Mouse (Mus musculus): ENCODE measurements at regions not wholly inside any gene's neighbourhood (a gene's known extent, or its start where the extent isn't known, plus 50 kb on each side); places are given as distances from the start of the nearest gene placed in this dataset.

DNA sequence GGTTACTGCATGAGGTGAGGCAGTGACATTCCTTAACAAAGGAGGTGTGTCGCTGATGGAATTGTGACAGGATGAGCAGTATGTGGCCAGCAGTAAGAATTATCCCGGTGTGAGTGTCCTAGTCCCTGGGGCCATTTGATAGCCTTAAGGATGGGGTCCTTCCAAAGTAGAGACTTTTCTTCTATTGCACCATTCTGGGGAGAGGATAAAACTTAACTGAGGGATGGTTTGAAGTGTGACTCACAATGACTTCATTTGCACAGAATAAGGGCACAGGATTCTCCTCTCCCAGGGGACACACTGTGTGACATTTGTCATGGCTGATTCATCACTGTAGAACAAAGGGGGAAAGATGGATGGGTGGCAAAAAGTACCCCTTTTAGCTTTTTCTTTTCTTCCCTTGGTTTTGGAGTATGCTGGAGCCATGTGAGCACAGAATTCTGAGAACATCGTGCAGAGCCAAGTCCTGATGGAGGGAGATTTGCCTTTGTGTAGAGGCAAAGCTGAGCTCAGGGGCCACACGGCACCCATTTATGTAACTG, 63.6 kb upstream of the Gpr12 start:
- Histone ChIP-seq H3K4me3 (ENCODE audit: low read depth, low read length) (no peak overlapping the region), H3K9me3 (ENCODE audit: control insufficient read depth, low read length) (no peaks in the 10 kb centered on the region), H3K27me3 (replicated peaks; ENCODE audit: control insufficient read depth, insufficient read depth, low read length) (no peaks in the 10 kb centered on the region), H3K27ac (ENCODE audit: low read depth, low read length) (no peak overlapping the region), H3K4me1 (replicated peaks; ENCODE audit: control insufficient read depth, insufficient read depth, low read length) (no peaks in the 10 kb centered on the region), H3K36me3 (ENCODE audit: control insufficient read depth, insufficient read depth, low read length) (no peaks in the 10 kb centered on the region), H3K4me2 (no peak overlapping the region), H3K9ac (ENCODE audit: low read depth, low read length) (no peak overlapping the region)
- ATAC-seq (replicated peaks; ENCODE audit: low FRiP score) (no peak), DNase-seq (ENCODE audit: low spot score) (no peak)
- WGBS = 72% methylated on average over 4 of the region's 4 CpGs

DNA sequence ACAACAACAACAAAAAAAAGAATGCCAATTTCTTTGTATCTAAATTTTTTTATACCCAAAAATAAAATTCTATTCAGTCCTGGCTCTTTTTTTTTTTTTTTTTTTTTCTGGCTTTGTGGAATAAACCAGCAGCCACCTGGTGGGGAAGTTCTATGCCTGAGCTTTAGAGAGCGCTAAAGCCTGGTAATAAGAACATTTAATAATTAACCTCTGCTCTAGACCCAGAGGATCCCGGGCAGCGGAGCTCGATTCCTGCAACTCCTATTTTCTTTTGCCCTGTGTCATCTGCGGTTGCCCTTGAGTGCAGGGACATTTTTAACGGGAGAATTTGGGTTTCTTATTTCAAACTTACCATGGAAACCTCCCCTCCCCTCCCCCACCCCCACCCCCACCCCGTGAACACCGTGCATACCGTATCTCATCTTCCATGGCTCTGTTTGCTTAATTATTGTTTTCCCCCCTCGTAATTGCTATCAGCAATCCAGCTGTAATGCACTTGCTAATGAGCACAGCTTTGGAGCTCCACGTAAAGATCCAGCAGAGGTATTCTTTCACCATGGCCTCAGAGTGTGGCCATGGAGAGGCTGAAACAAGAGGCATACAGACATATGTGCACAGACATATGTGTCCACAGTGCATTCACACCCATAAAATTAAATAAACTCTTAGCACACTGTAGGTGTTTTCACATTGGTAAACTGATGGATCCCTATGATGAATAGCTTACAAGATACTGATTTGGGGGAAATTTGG, 62.8 kb upstream of the Gpr12 start:
- Histone ChIP-seq H3K27ac (ENCODE audit: low read depth, low read length) (no peak overlapping the region), H3K9me3 (ENCODE audit: control insufficient read depth, low read length) (no peaks in the 10 kb centered on the region), H3K27me3 (replicated peaks; ENCODE audit: control insufficient read depth, insufficient read depth, low read length) (no peaks in the 10 kb centered on the region), H3K36me3 (ENCODE audit: control insufficient read depth, insufficient read depth, low read length) (no peaks in the 10 kb centered on the region), H3K4me2 (no peak overlapping the region), H3K4me3 (ENCODE audit: low read depth, low read length) (no peak overlapping the region), H3K4me1 (replicated peaks; ENCODE audit: control insufficient read depth, insufficient read depth, low read length) (no peaks in the 10 kb centered on the region), H3K9ac (ENCODE audit: low read depth, low read length) (no peak overlapping the region)
- DNase-seq (ENCODE audit: low spot score) (no peak), ATAC-seq (replicated peaks; ENCODE audit: low FRiP score) (no peak)
- 64% methylated on average over 11 of the region's 11 CpGs for WGBS

DNA sequence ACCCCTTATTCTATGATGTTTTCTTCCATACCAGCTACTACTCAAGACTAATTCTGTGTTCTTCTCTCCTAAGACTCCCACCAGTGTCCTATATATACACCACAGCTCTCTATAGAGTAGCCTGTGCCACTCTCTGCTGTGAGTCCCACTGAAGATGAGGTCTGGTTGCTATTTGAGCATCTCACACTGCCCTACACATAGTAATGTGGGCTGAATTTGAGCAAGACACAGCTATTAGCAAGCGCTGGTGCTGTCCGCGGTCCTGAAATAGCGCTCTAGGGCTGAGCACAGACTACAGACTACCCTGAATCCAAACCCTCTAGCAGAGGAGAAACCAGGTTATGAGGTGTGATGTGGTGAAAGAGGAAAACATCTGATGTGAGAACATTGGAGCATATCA, 59.5 kb upstream of the Gpr12 start:
- ATAC-seq (replicated peaks; ENCODE audit: low FRiP score) (peak; percentile 54; the same call in 1 of the 2 replicates), DNase-seq (ENCODE audit: low spot score) (peak; percentile 71)
- H3K27me3 ChIP-seq (replicated peaks; ENCODE audit: control insufficient read depth, insufficient read depth, low read length) = no peaks in the 10 kb centered on the region
- H3K27ac ChIP-seq (ENCODE audit: low read depth, low read length) = no peak overlapping the region
- H3K9me3 ChIP-seq (ENCODE audit: control insufficient read depth, low read length) = no peaks in the 10 kb centered on the region
- H3K9ac ChIP-seq (ENCODE audit: low read depth, low read length) = no peak overlapping the region
- WGBS = 1% methylated on average over 4 of the region's 4 CpGs
- H3K36me3 ChIP-seq (ENCODE audit: control insufficient read depth, insufficient read depth, low read length) = no peaks in the 10 kb centered on the region
- no peaks in the 10 kb centered on the region for H3K4me1 ChIP-seq (replicated peaks; ENCODE audit: control insufficient read depth, insufficient read depth, low read length)
- no peak overlapping the region for H3K4me3 ChIP-seq (ENCODE audit: low read depth, low read length)
- no peak overlapping the region for H3K4me2 ChIP-seq

DNA sequence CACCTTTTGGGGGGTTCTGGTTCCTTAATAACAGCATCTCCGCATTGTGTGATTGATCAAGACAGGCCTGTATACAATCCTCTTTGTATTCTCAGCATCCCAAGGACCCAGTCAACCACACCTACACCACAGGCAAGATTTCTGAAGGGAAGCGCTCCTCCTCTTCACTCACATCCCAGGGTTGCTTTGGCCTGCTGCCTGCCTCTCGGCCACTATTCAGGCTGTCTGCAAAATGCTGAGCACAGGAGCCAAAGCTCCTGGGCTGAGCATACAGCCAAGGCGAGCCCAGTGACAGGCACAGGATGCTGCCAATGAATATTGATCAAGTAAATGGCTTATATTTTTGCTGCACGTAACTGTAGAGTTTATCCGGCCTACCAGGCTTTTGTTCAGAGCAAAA, 56.9 kb upstream of the Gpr12 start:
- Histone ChIP-seq H3K9ac (ENCODE audit: low read depth, low read length) (no peak overlapping the region), H3K27me3 (replicated peaks; ENCODE audit: control insufficient read depth, insufficient read depth, low read length) (no peaks in the 10 kb centered on the region), H3K9me3 (ENCODE audit: control insufficient read depth, low read length) (peaks cover 4% of the 10 kb centered on the region), H3K4me1 (replicated peaks; ENCODE audit: control insufficient read depth, insufficient read depth, low read length) (no peaks in the 10 kb centered on the region), H3K36me3 (ENCODE audit: control insufficient read depth, insufficient read depth, low read length) (no peaks in the 10 kb centered on the region), H3K27ac (ENCODE audit: low read depth, low read length) (no peak overlapping the region), H3K4me2 (no peak overlapping the region), H3K4me3 (ENCODE audit: low read depth, low read length) (no peak overlapping the region)
- DNase-seq (ENCODE audit: low spot score) (no peak), ATAC-seq (replicated peaks; ENCODE audit: low FRiP score) (no peak)
- WGBS = 77% methylated on average over 6 of the region's 6 CpGs

DNA sequence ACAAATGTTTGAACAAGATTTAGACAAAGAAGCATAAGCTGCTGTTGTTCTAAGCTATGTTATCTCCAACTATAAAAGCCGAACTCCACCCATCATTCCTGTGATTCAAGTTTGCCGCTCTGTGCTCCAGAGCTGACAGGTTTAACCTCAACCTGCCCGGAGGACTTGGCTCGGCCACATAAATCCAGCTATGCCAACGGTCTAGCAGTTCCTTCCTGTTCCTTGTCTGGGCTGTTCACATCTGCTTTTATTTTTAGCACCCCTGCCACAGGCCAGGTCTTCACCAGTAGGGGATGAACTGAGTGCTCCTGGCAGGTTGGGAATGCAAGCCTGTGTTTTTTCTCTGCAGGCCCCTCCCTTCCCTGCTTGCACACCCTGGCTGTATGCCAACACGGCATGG, 51.8 kb upstream of the Gpr12 start:
- Histone ChIP-seq H3K4me1 (replicated peaks; ENCODE audit: control insufficient read depth, insufficient read depth, low read length) (no peaks in the 10 kb centered on the region), H3K9ac (ENCODE audit: low read depth, low read length) (no peak overlapping the region), H3K4me2 (no peak overlapping the region), H3K4me3 (ENCODE audit: low read depth, low read length) (no peak overlapping the region), H3K36me3 (ENCODE audit: control insufficient read depth, insufficient read depth, low read length) (no peaks in the 10 kb centered on the region), H3K27ac (ENCODE audit: low read depth, low read length) (no peak overlapping the region), H3K9me3 (ENCODE audit: control insufficient read depth, low read length) (peaks cover 4% of the 10 kb centered on the region), H3K27me3 (replicated peaks; ENCODE audit: control insufficient read depth, insufficient read depth, low read length) (no peaks in the 10 kb centered on the region)
- DNase-seq (ENCODE audit: low spot score) = no peak
- WGBS = 63% methylated on average over 6 of the region's 6 CpGs
- ATAC-seq (replicated peaks; ENCODE audit: low FRiP score) = no peak

Data from liver, embryonic 11.5 days (tissue).